Mouse (Mus musculus): ENCODE measurements around the gene Bhlhe41. TPM values are rescaled to one million over a fixed set of nuclear protein-coding genes. Genes with fewer than 3 reads are reported as not detected.
A peak's percentile ranks its signal among the peaks of the same experiment; 100 is the strongest.

Bhlhe41 gene
- total RNA-seq, 2 experiments from 2014 or later: 30.0 to 37.3 TPM

GRCm38 (mm10) chr6:145854756-145855155 lies 10.6 kb downstream of the Bhlhe41 start:
- TF ChIP-seq CTCF (IDR thresholded peaks at IDR 0.05): no peak
- no peak for DNase-seq (ENCODE audit: extremely low spot score in 1 of 2, low spot score in 2 of 2)
- no peak overlapping the region; the same call in 1 of the 2 replicates for H3K4me3 ChIP-seq
- intact Hi-C loops (cut with DNase I): loop anchor here (1.0 kb wide), 1 partner anchor 12 kb away; no protein-coding TSS in a partner anchor
- H3K27ac ChIP-seq: peak overlapping the region; percentile 91

GRCm38 (mm10) chr6:145853356-145854079 lies 11.8 kb downstream of the Bhlhe41 start:
- intact Hi-C loops (cut with DNase I): no loop called here
- Histone ChIP-seq H3K27ac (no peak overlapping the region), H3K4me3 (no peak overlapping the region)
- no peak for DNase-seq (ENCODE audit: extremely low spot score in 1 of 2, low spot score in 2 of 2)
- TF ChIP-seq CTCF (IDR thresholded peaks at IDR 0.05): no peak

GRCm38 (mm10) chr6:145852708-145853107 lies 12.7 kb downstream of the Bhlhe41 start:
- no peak for TF ChIP-seq CTCF (IDR thresholded peaks at IDR 0.05)
- H3K27ac ChIP-seq: no peak overlapping the region

GRCm38 (mm10) chr6:145851956-145852355 lies 13.4 kb downstream of the Bhlhe41 start:
- TF ChIP-seq CTCF (IDR thresholded peaks at IDR 0.05): no peak

More at GRCm38 (mm10) chr6:145852708-145853107, 12.7 kb downstream of the Bhlhe41 start:
- intact Hi-C loops (cut with DNase I): no loop called here
- H3K4me3 ChIP-seq: no peak overlapping the region
- DNase-seq (ENCODE audit: extremely low spot score in 1 of 2, low spot score in 2 of 2): no peak

GRCm38 (mm10) chr6:145850789-145851188 lies 14.6 kb downstream of the Bhlhe41 start:
- Histone ChIP-seq H3K27ac (no peak overlapping the region), H3K4me3 (no peak overlapping the region)
- no peak for TF ChIP-seq CTCF (IDR thresholded peaks at IDR 0.05)
- intact Hi-C loops (cut with DNase I): no loop called here
- DNase-seq (ENCODE audit: extremely low spot score in 1 of 2, low spot score in 2 of 2): no peak

More at GRCm38 (mm10) chr6:145851956-145852355, 13.4 kb downstream of the Bhlhe41 start:
- intact Hi-C loops (cut with DNase I): no loop called here
- DNase-seq (ENCODE audit: extremely low spot score in 1 of 2, low spot score in 2 of 2): no peak
- no peak overlapping the region for H3K27ac ChIP-seq
- H3K4me3 ChIP-seq: no peak overlapping the region

GRCm38 (mm10) chr6:145847661-145848060 lies 17.7 kb downstream of the Bhlhe41 start:
- no peak overlapping the region for H3K27ac ChIP-seq
- TF ChIP-seq CTCF (IDR thresholded peaks at IDR 0.05): no peak
- no peak overlapping the region for H3K4me3 ChIP-seq
- intact Hi-C loops (cut with DNase I): no loop called here
- no peak for DNase-seq (ENCODE audit: extremely low spot score in 1 of 2, low spot score in 2 of 2)

- TF ChIP-seq CTCF (IDR thresholded peaks at IDR 0.05): no peak
- intact Hi-C loops (cut with DNase I): no loop called here
- Histone ChIP-seq H3K4me3 (no peak overlapping the region), H3K27ac (no peak overlapping the region)
- DNase-seq (ENCODE audit: extremely low spot score in 1 of 2, low spot score in 2 of 2): no peak
Measured at GRCm38 (mm10) chr6:145846948-145847347, 18.4 kb downstream of the Bhlhe41 start.

- no peak for DNase-seq (ENCODE audit: extremely low spot score in 1 of 2, low spot score in 2 of 2)
- intact Hi-C loops (cut with DNase I): no loop called here
- H3K4me3 ChIP-seq: no peak overlapping the region
Measured at GRCm38 (mm10) chr6:145846076-145846475, 19.3 kb downstream of the Bhlhe41 start.

GRCm38 (mm10) chr6:145845611-145846010 lies 19.7 kb downstream of the Bhlhe41 start:
- intact Hi-C loops (cut with DNase I): no loop called here
- Histone ChIP-seq H3K4me3 (no peak overlapping the region), H3K27ac (no peak overlapping the region)
- DNase-seq (ENCODE audit: extremely low spot score in 1 of 2, low spot score in 2 of 2): no peak
- no peak for TF ChIP-seq CTCF (IDR thresholded peaks at IDR 0.05)

More at GRCm38 (mm10) chr6:145846076-145846475, 19.3 kb downstream of the Bhlhe41 start:
- H3K27ac ChIP-seq: no peak overlapping the region
- no peak for TF ChIP-seq CTCF (IDR thresholded peaks at IDR 0.05)

- no peak for TF ChIP-seq CTCF (IDR thresholded peaks at IDR 0.05)
- no peak overlapping the region for H3K27ac ChIP-seq
- H3K4me3 ChIP-seq: no peak overlapping the region
- intact Hi-C loops (cut with DNase I): no loop called here
- no peak for DNase-seq (ENCODE audit: extremely low spot score in 1 of 2, low spot score in 2 of 2)
Measured at GRCm38 (mm10) chr6:145835359-145835758, 30.0 kb downstream of the Bhlhe41 start.

GRCm38 (mm10) chr6:145832927-145833326 lies 32.4 kb downstream of the Bhlhe41 start:
- TF ChIP-seq CTCF (IDR thresholded peaks at IDR 0.05): no peak
- Histone ChIP-seq H3K4me3 (no peak overlapping the region), H3K27ac (no peak overlapping the region)
- no peak for DNase-seq (ENCODE audit: extremely low spot score in 1 of 2, low spot score in 2 of 2)
- intact Hi-C loops (cut with DNase I): no loop called here

GRCm38 (mm10) chr6:145830617-145831016 lies 34.7 kb downstream of the Bhlhe41 start:
- no peak for DNase-seq (ENCODE audit: extremely low spot score in 1 of 2, low spot score in 2 of 2)
- intact Hi-C loops (cut with DNase I): loop anchor here (1.0 to 2.0 kb wide), 2 partner anchors 442 to 580 kb away; no protein-coding TSS in a partner anchor
- Histone ChIP-seq H3K4me3 (no peak overlapping the region), H3K27ac (no peak overlapping the region)
- TF ChIP-seq CTCF (IDR thresholded peaks at IDR 0.05): no peak

- intact Hi-C loops (cut with DNase I): loop anchor here (1.0 to 2.0 kb wide), 2 partner anchors 442 to 581 kb away; no protein-coding TSS in a partner anchor
- TF ChIP-seq CTCF (IDR thresholded peaks at IDR 0.05): peak; percentile 100
- DNase-seq (ENCODE audit: extremely low spot score in 1 of 2, low spot score in 2 of 2): peak; percentile 67
- no peak overlapping the region for H3K4me3 ChIP-seq
- H3K27ac ChIP-seq: no peak overlapping the region
Measured at GRCm38 (mm10) chr6:145830117-145830516, 35.2 kb downstream of the Bhlhe41 start.

Data from left cerebral cortex, adult 2 months (tissue).